Mouse (Mus musculus) gonadal fat pad, adult 2 months (tissue): ENCODE data around the gene Rap2a. TPM values are rescaled to one million over a fixed set of nuclear protein-coding genes. Genes with fewer than 3 reads are reported as not detected.

ENCODE experiments used
- DNase-seq: peaks from one replicate; pipeline ENCODE4 v3.0.0-alpha.2; 2012; ENCODE audit warnings: low read depth
- polyA plus RNA-seq: library from polyadenylated mRNA; depleted of rRNA; stranded (reverse); fragments of >200 nt; gene quantifications from 2 replicates; pipeline ENCODE4 v1.2.3, GENCODE M21; 2012; rRNA removed

The Rap2a gene
- 11.8 and 14.2 TPM in 2 replicates for polyA plus RNA-seq

DNA sequence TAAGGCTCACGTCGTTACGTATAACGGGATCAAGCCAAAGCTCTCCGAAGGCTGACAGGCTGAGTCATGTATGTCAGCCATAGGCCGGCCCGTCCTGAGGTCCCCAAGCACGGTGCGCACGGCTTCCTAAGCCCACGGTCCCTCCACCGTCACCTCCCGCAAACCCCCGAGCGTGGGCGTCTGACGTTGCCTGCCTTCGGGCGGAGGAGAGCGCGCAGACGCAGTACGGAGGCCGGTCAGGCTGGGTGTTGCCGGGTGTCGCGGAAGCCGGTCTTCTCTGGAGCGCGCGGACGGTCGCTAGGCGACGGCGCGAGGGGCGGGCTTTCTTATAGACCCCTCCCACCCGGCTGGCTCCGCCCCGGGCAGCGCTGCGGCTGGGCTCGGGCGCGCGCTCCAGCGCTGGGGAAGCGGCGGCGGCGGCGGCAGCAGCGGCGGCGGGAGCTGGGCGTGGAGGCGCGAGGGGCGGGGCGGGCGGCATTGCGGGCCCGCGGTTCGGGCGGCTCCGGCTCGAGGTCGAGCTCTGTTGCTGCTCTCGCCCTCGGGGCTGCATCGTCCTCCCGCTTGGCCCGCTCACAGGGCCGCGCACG, at the start of gene Rap2a:
Gene Rap2a (plus strand): TSS at position 463 of the 587 bp plus-strand sequence.
- DNase-seq, result peak; percentile 75

DNA sequence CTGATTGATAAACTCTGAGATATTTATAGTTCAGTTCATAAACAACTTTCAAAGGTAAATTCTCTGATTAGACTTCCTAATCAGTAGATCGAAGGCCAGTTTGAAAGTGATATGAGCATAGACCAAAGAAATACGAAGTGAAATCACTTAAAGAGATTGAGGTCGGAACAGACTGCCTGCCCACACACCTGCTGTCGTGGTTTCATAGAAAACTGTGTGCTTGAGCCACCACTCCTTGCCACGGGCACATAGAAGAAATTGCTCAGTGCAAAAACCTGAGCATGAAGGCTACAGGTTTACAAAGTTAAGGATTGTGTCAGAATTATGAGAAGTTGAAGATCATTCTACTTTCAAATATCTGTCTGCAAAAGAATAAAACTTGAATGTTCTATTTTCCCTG, 49.7 kb upstream of the Rap2a start:
- DNase-seq, result no peak

DNA sequence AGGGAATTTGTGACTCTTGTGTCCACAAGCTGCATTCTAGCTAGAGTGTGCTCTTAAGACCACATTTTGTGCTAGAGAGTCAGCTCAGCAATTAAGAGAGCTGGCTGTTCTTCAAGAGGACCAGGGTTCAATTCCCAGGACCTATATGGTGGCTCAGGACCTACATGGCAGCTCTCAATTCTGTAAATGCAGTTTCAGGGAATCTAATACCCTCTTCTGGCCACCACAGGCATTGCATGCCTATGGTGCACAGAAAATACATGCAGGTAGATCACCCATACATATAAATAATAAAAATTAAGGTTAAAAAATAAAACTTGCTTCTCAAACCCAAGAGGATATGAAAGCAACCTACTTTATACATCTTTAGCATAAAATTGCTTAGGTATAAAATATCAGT, 45.5 kb upstream of the Rap2a start:
- DNase-seq, result no peak

DNA sequence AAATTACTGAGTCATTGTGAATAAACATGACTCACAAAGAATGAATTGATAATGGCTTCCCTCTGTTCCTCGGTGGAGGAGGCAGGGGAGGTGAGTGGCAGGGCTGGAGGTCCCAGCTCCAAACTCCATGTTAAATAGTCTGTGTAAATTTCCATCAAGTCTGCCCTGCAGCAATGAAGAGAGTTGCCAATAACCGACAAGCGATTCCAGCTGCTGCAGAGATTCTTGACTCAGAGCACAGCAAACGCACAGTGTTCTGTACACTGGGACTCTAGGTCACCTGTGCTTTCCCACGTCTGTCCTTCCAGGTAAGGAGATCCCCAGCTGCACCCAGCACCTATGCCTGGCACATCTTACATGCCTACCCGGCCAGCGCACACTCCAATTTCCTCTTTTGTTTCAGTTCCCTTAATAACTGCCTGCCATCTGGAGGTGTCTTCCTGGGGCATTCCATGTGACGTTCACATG, 44.3 kb upstream of the Rap2a start:
- DNase-seq, result no peak

DNA sequence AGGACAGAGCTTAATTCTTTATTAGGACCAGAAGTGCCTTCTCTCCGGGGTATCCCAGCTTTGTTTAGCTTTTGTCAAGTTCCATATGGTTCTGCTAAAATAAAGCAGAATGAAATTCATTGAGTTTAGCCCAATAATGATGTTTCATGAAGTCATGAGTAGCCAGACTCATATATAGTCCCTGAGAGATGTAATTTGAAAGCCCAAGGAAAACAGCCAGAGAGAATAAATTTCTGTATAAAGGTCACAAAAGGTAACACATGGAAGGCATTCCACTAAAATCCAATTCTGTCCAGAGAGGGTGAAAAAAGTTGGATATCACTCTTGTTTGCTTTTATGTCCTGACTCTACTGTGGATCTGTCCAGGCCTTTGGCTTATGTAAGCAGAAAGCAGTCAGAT, 43.4 kb upstream of the Rap2a start:
- DNase-seq, result no peak

DNA sequence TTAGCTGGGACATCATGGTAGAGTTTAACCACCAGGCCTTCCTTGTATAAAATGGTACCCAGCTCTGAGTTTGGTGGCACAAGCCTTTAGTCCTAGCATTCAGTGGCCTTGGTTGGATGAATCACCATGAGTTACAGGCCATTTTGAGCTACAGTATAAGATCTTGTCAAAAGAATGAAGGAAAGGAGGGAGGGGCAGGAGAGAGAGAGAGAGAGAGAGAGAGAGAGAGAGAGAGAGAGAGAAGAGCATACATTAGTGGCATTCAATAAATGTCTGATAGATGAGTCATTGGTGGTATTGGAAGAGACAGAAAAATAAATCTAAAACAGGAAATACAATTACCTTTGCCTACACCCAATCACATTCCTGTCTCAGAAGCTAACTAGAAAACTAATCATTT, 37.5 kb upstream of the Rap2a start:
- no peak for DNase-seq

DNA sequence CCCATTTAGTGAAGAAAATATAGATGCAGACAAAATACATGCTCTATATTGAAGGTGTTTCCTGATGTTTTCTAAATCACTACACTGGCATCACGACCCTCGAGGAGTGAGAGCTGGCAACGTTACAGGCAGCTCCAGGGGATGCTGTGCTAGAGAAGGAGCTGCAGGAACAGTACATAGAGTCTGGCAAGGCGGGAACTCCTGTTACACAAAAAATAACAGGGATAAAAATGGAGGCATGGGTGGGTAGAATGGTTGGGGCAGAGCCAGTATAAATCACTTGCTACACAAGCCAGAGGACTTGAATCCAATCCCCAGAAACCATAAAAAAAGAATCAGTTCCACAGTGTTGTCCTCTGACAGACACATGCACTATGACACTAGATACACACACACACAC, 37.0 kb upstream of the Rap2a start:
- no peak for DNase-seq

DNA sequence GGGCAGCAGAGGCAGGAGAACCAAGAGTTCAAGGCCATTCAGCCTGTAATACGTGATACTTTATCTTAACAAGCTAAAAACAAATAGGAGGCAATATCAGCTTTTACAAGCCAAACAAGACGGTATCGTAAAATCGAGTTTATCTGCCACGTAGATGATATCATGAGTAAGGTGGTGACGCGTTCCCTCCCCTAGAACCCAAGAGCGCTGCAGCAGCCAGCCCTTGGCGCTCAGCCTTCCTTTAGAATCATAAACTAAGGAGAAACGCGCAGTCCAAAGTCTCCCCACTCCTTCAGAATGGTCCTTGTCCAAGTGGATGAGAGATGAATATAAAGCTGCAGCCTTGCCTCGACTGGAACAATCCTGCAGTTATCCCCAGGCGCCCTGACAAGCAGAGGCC, 36.4 kb upstream of the Rap2a start:
- DNase-seq, result peak; percentile 62

DNA sequence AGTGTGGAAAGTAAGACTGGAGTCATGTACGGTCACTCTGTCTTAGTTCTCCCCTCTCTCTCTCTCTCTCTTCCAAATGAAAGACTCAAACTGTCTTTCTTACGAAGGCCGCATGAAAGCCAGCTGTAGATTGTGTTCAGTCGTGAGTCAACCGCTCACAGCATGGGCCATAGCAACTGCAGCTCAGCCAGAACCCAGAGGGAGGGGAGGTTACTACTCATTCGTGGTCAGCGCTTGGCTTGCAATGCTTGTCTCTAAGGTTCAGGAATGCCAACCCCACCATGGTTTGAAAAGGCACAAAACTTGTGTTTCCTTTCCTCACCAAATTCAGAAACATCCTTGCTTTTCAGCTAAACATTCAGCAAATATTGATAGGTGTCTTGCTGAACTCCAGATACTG, 24.0 kb upstream of the Rap2a start:
- no peak for DNase-seq

DNA sequence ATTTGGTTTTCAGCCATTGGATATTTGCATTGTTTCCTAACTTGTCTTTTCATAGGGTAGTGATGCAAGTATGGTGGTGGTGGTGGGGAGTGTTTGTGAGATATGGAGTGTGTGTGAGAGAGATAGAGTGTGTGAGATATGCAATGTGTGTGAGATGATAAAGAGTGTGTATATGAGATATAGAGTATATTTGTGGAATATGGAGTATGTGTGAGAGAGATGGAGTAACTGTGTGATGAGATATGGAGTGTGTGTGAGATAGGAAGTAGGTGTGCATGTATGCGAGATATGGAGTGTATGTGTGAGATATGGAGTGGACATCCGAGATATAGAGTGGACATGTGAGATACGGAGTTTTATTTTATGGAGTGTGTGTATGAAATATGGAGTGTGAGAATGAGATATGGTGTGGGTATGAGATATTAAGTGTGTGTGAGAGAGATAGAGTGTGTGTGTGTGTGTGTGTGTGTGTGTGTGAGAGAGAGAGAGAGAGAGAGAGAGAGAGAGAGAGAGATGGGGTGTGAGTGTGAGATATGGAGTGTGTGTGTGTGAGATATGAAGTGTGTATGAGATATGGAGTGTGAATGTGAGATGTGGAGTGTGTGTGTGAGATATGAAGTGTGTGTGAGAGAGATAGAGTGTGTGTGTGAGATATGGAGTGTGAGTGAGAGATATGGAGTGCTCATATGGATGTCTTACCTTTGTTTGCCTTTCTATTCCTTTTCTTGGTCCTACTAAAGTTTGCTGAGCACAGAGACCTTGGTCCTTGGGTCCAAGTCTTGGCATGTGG, 14.1 kb upstream of the Rap2a start:
- no peak for DNase-seq

DNA sequence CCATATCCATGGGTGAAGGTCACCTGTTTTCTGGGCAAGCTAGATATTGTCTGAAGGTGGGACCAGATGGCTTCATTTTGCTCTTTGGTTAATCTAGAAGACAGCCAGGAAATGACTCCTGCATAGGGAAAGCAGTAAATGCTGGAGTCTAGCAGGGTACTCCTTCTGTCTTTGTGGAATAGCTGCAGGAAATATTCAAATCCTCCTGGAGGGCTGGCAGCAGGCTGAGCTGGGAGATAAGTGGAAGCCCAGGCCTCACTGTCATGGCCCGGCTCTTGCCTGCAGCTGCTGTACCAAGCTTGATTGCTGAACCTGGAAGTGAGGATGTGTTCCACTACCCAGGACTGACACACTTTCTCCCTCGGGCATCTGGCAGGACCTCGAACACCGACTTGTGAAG, 11.4 kb upstream of the Rap2a start:
- DNase-seq, result no peak

DNA sequence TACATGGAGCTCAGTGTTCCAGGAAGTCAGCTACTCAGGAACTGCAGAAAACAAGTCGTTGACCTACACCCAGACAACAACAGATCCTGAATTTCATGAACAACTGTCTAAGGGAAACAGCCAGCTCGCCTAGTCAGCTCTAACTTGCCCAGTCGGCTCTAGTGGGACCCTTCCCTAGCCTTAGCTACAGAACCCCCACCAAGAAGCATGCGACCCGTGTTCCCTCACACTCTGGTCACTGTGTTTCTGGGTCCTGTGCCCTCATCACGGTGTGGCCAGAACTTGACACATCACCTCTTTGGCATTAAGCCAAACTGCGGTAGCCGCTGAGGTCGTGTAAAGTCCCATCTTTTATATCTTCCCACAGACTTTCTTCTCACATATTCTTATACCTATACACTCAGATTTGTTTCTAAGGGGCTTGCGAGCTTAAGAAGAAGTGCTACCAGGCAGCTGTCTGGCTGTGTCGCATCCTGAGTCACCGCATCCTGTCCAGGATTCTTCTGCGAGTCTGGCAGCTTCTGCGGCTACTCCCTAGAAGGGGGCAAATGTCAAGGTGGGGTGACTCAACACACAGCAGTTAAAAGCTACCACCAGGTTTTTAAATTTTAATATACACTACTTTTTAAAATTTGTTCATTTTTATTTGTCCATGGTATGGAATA, 9.0 kb upstream of the Rap2a start:
- no peak for DNase-seq

DNA sequence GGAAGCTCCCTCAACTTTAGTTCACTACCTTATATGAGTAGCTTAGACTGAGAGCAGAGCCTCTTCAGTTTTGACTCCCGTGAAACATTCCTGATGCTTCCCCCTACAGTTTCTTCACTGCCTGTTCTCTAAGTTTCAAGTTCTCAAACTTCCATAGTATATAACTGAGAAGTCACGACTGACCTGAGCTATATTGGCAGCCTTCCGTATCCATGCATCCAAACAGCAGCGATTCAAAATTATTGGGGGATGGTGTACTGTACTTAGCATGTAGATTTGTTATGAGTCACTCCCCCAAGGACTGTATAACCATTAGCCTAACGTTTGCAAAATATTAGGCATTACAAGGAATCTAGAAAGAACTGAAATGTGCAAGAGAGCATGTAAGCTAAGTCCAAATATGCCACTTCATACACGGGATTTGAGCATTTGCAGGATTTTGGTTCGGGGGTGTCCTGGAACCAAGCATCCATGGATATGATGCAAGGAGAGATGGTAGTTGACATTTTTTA, 2.0 kb upstream of the Rap2a start:
- no peak for DNase-seq

DNA sequence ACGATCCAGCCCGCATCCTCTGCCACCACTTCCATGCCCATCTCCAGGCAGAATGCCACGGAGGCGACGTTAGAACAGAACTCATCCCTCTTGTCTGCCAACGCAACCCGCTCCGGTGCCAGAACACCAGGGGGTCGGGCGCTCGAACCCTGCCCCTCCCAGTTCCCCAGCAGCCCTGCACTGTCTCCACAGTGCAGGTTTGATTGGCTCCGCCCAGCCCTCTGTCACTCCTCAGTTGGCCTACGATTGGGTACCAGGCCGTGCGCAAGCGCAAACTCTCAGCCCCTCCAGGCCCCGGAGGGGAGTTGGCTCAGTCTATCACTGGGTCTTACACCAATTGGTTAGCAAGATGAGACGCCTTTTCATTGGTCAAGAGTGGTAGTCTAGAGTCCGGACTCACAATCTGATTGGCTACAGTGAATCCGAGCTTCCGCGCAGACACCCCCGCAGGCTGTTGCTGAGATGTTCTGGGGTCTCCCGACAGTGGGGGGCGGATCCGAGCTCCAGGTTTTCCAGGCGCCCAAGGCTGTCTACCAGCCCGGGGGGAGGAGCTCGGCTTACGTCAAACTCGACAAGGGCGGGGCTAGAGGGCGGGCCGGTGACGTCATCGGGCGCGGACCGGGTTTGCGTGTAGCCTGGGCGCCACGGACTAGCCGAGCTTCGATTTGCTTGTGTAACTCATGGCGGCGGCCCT, 809 bp upstream of the Rap2a start:
- DNase-seq, result peak; percentile 97

DNA sequence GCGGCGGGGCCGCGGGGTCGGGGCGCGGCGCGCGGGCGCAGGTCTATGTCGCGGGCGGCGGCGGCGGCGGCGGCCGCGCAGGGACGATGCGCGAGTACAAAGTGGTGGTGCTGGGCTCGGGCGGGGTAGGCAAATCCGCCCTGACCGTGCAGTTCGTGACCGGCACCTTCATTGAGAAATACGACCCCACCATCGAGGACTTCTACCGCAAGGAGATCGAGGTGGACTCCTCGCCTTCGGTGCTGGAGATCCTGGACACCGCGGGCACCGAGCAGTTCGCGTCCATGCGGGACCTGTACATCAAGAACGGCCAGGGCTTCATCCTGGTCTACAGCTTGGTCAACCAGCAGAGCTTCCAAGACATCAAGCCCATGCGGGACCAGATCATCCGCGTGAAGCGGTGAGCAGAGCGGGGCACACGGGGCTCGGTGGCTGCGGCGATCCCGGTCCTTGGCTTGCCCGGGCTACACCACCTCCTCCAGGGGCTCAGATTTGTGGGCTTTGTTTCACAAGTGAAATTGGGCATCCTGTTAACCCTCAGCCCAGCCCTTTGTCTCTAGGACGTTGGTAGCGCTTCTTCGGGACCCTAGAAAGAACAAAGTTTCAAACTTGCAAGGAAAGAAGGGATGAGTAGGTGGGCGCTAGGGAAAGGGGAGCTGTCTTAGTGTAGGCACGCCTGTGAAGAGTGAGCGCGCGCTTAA, 547 bp downstream of the Rap2a start:
- DNase-seq, result no peak

DNA sequence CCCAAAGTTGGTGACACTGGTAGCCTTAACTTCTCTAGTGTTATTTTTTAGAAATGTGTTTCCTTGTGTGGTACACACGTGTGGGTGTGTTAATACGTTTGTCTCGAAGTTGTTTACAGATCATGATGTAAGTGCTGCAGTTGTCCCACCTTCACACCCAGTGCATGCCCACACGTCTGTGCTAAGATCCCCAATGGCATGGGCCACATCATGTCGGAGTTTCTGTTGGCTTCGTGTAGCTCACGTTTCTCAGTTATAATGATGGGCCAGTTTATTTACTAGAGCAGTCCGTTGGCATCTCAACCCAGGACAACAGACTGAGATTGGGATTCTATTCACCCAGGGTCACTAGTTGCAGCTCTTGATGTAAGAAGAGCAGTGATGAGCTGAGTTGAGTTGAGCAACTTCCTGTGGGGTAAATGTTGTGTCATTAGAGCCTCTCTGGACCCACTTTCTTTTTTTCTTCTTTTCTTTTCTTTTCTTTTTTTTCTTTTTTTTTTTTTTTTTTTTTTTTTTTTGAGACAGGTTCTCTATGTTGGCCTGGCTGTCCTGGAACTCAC, 2.2 kb downstream of the Rap2a start:
- no peak for DNase-seq

DNA sequence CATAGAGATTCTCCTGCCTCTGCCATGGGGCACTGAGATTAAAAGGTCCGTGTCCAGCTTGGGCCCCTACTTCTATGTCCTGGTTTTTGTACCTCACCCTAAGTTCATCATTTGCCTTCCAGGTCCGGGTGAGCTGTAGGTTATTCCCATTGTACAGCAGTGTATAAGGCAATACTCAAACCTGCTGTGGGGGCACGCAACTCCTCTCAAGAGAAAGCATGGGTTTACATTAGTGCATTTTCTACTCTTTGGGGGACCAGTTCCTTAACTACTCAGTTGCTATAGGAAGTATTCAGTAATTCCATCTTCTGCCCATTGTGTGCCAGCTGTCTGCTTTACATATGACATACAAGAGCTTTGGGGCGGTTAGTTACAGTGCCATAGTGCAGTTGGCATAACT, 2.7 kb downstream of the Rap2a start:
- DNase-seq, result no peak

DNA sequence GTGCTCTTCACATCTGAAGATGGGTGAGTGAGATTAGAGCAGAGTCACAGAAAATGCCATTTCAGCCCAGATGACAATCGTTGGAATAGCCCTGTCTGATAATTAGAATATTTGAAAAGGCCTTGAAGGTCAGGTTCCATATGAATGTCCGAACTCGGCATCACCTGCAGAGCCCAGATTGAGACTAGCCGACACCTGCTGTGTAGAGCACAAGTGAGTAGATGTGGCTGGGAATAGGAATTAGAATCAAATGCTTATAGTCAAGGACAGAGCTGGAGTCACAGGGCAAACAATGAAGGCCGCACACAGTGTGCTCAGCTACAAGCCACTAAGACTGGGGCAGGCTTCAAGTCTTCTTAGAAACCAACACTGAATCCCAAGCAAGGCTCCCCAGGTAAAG, 6.3 kb downstream of the Rap2a start:
- DNase-seq, result no peak

DNA sequence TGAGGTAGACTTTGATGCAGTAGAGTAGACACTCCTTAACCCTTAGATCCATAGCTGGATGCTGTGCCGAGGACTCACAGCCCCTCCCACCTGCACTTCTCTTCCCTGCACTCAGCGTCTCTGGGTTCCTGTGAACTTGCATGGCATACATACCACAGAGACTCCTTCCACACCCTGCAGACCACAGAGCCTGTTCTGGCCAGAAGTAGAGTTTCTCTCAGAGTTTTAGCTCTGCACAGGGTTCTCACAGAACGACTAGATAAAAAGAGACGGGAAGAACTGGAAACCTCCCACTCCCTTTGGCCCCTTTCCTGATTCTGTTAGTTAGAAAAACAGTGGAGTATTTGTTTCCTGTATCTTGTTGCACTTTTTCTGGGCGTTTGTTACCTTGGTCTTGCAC, 18.0 kb downstream of the Rap2a start:
- DNase-seq, result no peak

DNA sequence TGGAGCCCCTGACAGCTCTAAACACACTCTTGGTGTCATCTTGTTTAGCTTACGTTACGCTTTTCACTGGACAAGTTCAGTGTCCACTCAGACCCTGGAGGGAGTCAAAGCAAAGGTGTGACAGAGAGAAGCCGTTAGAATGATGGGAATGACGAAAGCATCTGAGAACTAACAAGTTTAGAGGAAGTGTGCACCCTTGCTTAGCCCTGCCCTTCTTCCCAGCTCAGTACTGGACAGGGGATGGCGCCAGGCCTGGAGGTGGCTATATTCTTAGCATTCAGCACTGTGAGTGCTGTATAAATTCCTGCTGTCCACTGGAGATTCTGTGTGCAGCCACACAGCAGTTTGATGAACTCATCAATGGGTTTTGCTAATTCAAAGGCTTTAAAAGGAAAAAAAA, 18.6 kb downstream of the Rap2a start:
- DNase-seq, result no peak

DNA sequence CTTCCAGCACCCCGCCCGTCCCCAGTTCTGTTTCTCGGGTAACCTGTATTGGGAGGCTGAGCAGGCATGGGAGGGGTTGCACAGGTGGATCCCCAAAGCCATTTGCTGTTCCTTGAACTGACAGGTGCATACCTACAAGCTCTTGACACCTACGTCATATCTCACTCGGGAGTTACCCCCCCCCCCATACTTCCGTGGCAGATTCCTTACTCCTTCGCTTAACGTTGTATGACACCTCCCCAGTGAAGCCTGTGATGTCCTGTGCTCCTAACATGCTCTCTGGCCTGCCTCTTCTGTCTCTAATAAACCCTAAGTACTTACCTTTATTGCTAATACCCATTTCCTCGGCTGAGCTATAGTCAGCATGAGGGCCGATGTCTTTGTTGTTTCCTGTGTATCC, 20.9 kb downstream of the Rap2a start:
- DNase-seq, result no peak
